Mouse (Mus musculus) midbrain, embryonic 13.5 days (tissue): Measurements from ENCODE around the gene Trim62. TPM values are rescaled to one million over a fixed set of nuclear protein-coding genes. Genes with fewer than 3 reads are reported as not detected.

Experiments
- ATAC-seq: fragments of 200-750 bp; cut with Nextera tagmentation; 2 replicates; pipeline ENCODE4 v1.8.0; 2017; ENCODE audit warnings: mild to moderate bottlenecking, moderate TSS enrichment, moderate library complexity
- H3K27ac ChIP-seq: fragments of 300-500 bp; sonication (generic); 2 replicates; pipeline ENCODE4 v1.5.1; 2015; ENCODE audit warnings: inconsistent platforms, mild to moderate bottlenecking, moderate library complexity
- H3K27me3 ChIP-seq: fragments of 300-500 bp; sonication (generic); 2 replicates; pipeline ENCODE4 v1.6.1; 2015; ENCODE audit warnings: mild to moderate bottlenecking, inconsistent platforms
- H3K36me3 ChIP-seq: fragments of 300-500 bp; sonication (generic); 2 replicates; pipeline ENCODE4 v1.6.1; 2015; ENCODE audit warnings: mild to moderate bottlenecking, inconsistent platforms
- H3K4me1 ChIP-seq: fragments of 300-500 bp; sonication (generic); replicated peaks from 2 replicates; pipeline ENCODE4 v1.6.1; 2015; ENCODE audit warnings: inconsistent platforms
- H3K4me2 ChIP-seq: fragments of 300-500 bp; sonication (generic); replicated peaks from 2 replicates; pipeline ENCODE4 v1.6.1; 2015; ENCODE audit warnings: moderate library complexity, mild to moderate bottlenecking, inconsistent platforms
- H3K4me3 ChIP-seq: fragments of 300-500 bp; sonication (generic); replicated peaks from 2 replicates; pipeline ENCODE4 v1.5.1; 2015; ENCODE audit warnings: mild to moderate bottlenecking, inconsistent platforms
- H3K9ac ChIP-seq: fragments of 300-500 bp; sonication (generic); replicated peaks from 2 replicates; pipeline ENCODE4 v1.6.1; 2015; ENCODE audit warnings: mild to moderate bottlenecking, inconsistent platforms
- H3K9me3 ChIP-seq: fragments of 300-500 bp; sonication (generic); 2 replicates; pipeline ENCODE4 v1.6.1; 2016; ENCODE audit warnings: mild to moderate bottlenecking, inconsistent platforms
- WGBS: fragments of 180-500 bp; shearing (Covaris S2); methylation state at CpG from one replicate; pipeline ENCODE4 v1.1.7; 2015; 5-methylcytosine and 5-hydroxymethylcytosine counted together
- polyA plus RNA-seq: library from polyadenylated mRNA; unstranded; fragments of >200 nt; fragmentation: Nextera tagmentation; extraction: Ambion mirVana; gene quantifications from 2 replicates; pipeline ENCODE4 v1.2.1, GENCODE M21; 2015

Gene Trim62
- polyA plus RNA-seq, 1 experiment from 2014 or later: 15.9 TPM

DNA sequence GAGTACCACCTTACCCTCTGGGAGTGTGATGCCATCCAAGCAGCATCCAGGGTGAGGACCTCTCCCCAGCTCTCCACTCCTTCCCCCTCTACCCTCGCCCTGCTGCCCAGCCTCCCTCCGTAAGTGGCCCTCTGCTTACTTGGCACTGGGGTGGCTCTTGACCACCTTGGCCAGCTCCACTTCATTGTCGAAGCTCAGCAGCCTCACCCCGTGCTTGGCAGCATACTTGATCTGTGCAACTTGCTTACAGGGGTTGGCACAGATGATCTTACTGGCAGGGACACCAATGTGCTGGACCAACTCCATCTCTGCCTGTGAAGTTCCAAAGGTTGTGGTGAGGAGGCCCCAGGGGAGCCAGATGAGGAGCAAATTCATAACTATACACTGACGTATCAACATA is 67.1 kb downstream of the Trim62 start:
- Histone ChIP-seq H3K4me2 (no peak overlapping the region), H3K4me3 (no peak overlapping the region), H3K9me3 (no peaks in the 10 kb centered on the region), H3K9ac (no peak overlapping the region), H3K27ac (no peak overlapping the region), H3K4me1 (peaks cover 20% of the 10 kb centered on the region), H3K27me3 (no peaks in the 10 kb centered on the region), H3K36me3 (no peaks in the 10 kb centered on the region)
- no peak for ATAC-seq
- WGBS: 83% methylated on average over 5 of the region's 5 CpGs

DNA sequence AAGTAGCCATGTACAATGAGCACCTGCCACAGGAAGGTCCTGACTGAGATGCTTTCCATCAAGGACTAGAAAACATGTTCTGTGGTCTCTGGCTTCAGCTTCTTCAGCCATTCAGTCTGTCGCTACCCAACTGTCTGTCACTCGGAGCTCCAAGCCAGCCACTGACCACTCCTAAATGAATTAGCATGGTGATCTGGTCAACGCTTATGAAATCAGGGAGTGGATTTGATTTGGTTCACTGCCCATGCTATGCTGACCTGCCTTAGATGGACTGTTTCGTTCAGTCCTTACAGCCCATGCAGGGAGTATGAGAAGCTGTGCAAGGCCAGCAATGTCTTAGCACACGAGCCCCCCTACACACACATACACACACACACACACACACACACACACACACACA is 70.5 kb downstream of the Trim62 start:
- 71% methylated on average over 5 of the region's 5 CpGs for WGBS
- no peaks in the 10 kb centered on the region for H3K9me3 ChIP-seq
- H3K4me1 ChIP-seq: peaks cover 18% of the 10 kb centered on the region
- no peak overlapping the region for H3K27ac ChIP-seq
- ATAC-seq: no peak
- H3K4me2 ChIP-seq: no peak overlapping the region
- H3K27me3 ChIP-seq: no peaks in the 10 kb centered on the region
- no peaks in the 10 kb centered on the region for H3K36me3 ChIP-seq
- no peak overlapping the region for H3K4me3 ChIP-seq
- no peak overlapping the region for H3K9ac ChIP-seq

DNA sequence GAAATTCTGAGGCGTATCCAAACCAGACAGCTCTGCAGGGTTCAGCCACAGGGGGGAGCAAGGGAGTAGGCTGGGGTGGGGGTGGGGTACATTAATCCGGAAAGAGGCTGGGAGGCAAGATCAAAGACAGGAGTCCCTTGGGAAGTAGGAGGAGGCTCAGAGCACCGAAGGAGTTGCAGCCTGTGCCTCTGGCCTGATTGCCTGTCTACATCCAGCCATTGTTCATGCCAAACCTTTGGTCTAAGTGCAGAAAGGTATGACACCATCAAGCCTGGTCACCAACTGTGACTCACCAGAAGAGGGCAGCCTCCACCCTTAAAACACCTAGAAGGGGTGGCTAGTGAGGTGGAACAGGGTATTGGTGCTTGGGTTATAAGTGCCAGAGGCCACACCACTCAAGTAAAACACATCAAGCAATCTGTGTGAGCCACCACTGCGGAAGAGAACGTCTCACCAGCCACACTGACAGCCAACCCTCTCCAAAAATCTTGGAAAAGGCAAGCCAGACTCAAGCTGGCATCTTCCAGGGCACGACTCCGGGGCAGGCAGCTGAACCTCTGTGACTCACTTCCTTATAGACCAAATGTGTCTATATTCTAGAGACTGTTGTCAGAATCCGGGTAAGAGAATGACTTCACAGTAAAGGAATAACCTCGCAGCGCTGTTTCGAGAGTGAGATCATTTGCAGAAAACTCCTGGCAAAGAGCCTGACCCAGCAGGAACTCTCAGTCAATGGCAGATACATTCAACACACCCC is 74.0 kb downstream of the Trim62 start:
- 49% methylated on average over 11 of the region's 11 CpGs for WGBS
- H3K9ac ChIP-seq: no peak overlapping the region
- peaks cover 8% of the 10 kb centered on the region for H3K27me3 ChIP-seq
- H3K4me1 ChIP-seq: peaks cover 35% of the 10 kb centered on the region
- H3K36me3 ChIP-seq: no peaks in the 10 kb centered on the region
- H3K9me3 ChIP-seq: no peaks in the 10 kb centered on the region
- no peak for ATAC-seq
- H3K4me2 ChIP-seq: no peak overlapping the region
- H3K4me3 ChIP-seq: no peak overlapping the region
- no peak overlapping the region for H3K27ac ChIP-seq

DNA sequence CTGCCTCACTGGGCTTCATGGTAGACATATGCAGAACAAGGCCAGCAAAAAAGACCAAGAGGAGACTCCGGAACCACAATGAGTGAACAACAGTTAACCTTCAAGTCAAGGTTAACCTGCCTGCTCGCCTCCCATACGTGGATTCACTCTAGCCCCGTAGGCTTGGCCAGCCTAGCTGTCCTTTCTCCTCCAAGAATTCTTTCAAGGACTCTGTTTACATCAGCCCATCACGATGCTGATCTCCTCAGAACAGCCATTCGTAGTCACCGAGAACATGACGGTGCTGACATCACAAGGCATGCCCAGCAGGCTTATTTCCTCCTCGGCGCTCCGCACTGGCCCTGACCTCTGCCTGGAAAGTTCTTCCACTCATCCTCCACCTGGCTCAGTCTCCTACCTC is 74.8 kb downstream of the Trim62 start:
- 87% methylated on average over 11 of the region's 11 CpGs for WGBS
- Histone ChIP-seq H3K4me1 (peaks cover 40% of the 10 kb centered on the region), H3K27me3 (peaks cover 8% of the 10 kb centered on the region), H3K4me2 (no peak overlapping the region), H3K9me3 (no peaks in the 10 kb centered on the region), H3K36me3 (no peaks in the 10 kb centered on the region), H3K4me3 (no peak overlapping the region), H3K9ac (no peak overlapping the region), H3K27ac (no peak overlapping the region)
- no peak for ATAC-seq

DNA sequence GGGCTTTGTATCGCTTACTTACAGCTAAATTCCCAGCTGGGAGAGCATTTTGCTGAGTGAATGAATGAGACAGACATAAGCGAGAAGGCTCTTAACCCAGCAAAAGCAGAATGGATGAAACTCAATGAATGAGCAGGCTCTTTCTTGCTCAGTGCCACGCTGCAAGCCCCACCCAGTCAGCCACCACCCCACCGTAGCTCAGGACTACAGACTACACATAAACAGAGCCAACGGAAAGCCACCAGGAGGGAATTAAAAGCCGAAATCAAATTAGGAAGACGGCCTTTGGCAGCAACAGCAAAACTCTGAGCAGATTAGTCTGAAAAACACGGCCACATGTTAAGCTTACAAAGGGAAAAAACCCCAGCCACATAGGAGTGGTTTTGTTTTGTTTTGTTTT is 75.5 kb downstream of the Trim62 start:
- no peak for ATAC-seq
- no peak overlapping the region for H3K4me3 ChIP-seq
- H3K27ac ChIP-seq: no peak overlapping the region
- peaks cover 8% of the 10 kb centered on the region for H3K27me3 ChIP-seq
- H3K36me3 ChIP-seq: no peaks in the 10 kb centered on the region
- no peak overlapping the region for H3K4me2 ChIP-seq
- H3K9ac ChIP-seq: no peak overlapping the region
- 51% methylated on average over 8 of the region's 8 CpGs for WGBS
- H3K9me3 ChIP-seq: no peaks in the 10 kb centered on the region
- H3K4me1 ChIP-seq: peaks cover 38% of the 10 kb centered on the region

DNA sequence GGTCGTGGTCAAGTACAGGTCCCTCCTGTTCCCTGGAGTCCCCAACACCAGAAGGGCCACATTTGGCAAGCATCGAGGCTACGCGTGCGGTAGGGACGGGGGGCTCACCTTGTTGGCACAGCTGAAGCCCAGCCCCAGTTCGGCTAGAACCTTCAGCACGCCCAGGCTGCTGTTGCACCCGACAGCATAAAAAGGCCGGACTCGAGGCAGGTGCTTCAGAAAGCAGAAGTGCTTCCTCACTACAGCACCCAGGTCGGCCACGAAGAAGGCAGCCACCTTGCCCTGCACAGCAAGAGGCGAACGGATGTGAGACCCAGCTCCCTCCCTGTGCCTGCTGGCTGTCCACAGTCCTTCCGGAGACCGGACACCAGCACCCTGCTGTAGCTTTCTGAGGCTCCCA is 76.3 kb downstream of the Trim62 start:
- Histone ChIP-seq H3K9me3 (no peaks in the 10 kb centered on the region), H3K4me2 (no peak overlapping the region), H3K4me3 (no peak overlapping the region), H3K27me3 (peaks cover 9% of the 10 kb centered on the region), H3K4me1 (peaks cover 38% of the 10 kb centered on the region), H3K27ac (no peak overlapping the region), H3K36me3 (no peaks in the 10 kb centered on the region), H3K9ac (no peak overlapping the region)
- no peak for ATAC-seq
- 92% methylated on average over 17 of the region's 17 CpGs for WGBS

Other genes starting within 250 kb of the Trim62 start
- gene Phc2, start 228.9 kb upstream of the Trim62 start, polyA plus RNA-seq: 30.0 and 36.1 TPM in 2 replicates
- gene A3galt2, start 128.2 kb upstream of the Trim62 start, polyA plus RNA-seq: 0.23 and 0.58 TPM in 2 replicates
- gene Zfp362, start 77.5 kb upstream of the Trim62 start, polyA plus RNA-seq: 38.8 and 44.0 TPM in 2 replicates
- gene Azin2, start 78.9 kb downstream of the Trim62 start, polyA plus RNA-seq: 17.4 and 21.3 TPM in 2 replicates
- gene Ak2, start 108.4 kb downstream of the Trim62 start, polyA plus RNA-seq: 102 and 108 TPM in 2 replicates
- 21.5 and 22.1 TPM in 2 replicates for gene Rnf19b, start 174.7 kb downstream of the Trim62 start, polyA plus RNA-seq
- not detected in 2 replicates for gene Tmem54, start 222.0 kb downstream of the Trim62 start, polyA plus RNA-seq
- 17.1 and 17.9 TPM in 2 replicates for gene Hpca, start 238.5 kb downstream of the Trim62 start, polyA plus RNA-seq